Mouse (Mus musculus): ENCODE measurements around the gene Syt16. TPM values are rescaled to one million over a fixed set of nuclear protein-coding genes. Genes with fewer than 3 reads are reported as not detected.

The Syt16 gene
- polyA plus RNA-seq (2012; rRNA removed), result 13.8 and 16.9 TPM in 2 replicates

DNA sequence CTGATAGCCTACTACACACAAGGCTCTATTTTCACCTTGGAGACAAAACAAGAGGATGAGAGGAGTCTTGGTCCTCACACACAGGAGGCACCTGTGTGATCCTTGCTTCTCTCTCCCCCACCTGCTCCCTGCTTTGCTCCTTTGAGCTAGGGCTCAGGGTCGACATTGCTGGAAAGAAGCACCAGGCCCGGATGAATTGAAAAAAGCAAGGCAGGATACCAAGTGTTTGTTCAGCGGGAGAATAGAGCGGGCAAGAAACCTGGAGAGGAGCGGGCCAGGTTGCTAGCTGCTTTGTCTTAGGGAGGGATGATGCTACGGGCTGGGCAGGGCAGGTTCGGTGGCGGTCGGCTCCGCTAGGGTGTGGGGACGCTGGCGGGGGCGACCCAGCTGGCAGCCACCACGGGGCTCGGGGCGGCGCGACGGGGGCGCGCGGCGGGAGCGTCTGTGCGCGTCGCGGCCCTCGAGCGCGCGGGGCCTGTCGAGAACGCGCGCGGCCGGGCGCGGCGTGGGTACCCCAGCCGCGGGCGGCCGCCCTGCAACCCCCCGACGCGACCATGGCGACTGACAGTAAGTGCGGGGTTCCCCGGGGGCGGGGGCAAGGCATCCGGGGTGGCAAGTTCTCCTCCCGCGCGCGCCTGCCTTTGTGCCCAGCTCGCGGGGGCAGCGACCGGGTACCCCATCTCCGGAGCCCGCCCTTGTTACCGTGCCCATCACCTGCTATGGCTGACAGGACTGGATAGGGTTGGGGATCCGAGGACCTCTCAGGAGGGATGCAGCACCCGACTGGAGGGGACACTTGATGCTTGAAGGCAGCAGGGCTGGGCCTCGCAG is at the start of gene Syt16:
Gene Syt16, plus strand, starts transcription at position 365 of the 831 bp plus-strand sequence.
- DNase-seq (ENCODE audit: low spot score), result no peak

DNA sequence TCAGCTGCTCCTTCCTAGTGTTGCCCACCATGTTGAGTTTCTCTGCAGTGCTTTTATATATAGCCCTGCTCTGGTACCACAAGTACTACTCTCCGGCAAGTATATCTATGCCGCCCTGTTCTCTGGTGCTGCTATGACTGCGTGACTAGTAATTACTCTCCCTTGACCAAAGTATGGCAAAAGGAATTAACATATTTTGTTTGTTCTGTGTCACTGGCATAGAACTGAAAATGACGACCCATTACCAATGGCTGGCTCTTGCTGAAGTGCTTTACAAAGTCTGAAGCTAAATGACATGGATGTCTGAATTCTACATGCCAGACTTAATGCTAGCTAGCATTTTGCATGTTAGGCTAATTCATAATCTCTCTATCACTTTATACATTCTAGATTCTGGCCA is 49.0 kb upstream of the Syt16 start:
- no peak for DNase-seq (ENCODE audit: low spot score)

DNA sequence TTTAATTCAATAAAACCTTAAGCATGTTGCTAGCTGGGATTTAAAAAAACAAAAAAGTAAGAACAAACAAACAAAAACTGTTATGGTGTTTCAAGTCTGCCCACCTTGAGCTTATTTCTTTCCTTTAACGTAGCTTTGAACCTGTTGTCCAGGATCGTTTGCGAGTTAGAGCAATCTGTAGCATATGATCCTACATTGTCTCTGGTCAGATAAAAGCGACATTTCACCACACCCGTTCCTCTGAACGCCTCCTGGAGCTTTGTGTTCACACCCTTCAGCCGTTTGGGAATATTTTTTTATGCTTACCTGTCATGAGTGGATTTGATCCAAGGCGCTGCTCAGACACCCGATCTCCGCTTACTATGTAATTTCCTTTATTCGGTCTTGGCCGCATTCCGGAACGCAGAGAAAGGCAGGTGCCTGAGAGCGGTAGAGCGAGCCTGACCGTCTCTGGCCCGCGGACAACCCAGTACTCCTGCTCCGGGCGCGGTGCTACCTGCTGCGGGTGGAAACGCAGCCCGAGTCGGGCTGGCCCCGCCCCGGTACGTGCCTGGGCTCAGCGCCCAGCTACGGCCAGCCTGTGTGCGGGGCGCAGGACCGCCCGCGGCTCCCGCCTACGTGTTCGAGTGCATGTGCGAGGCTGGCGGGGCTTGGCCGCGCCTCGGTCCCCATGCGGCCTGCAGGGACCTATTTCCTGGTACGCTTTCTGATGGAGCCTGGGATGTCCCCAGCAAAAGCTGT is 48.0 kb upstream of the Syt16 start:
- DNase-seq (ENCODE audit: low spot score), result peak; percentile 46

DNA sequence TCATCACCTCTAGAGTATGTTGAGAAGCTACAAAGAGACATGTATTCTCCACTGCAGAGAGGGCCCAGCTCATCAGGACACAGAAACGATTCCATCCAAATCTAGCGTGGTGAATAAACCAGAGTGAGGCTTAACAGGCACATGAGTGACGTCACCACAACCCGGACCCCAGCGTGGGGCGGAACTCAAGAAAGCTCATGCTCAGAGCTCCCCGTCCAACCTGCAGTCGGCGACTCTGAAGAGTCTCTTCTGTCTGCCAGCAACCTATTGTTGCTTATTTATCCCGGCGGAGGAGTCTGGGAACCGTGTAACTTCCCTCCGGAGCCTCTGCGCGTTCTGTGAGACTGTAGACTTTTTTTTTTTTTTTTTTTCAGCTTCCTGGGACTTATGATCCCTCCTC is 44.6 kb upstream of the Syt16 start:
- DNase-seq (ENCODE audit: low spot score), result no peak

DNA sequence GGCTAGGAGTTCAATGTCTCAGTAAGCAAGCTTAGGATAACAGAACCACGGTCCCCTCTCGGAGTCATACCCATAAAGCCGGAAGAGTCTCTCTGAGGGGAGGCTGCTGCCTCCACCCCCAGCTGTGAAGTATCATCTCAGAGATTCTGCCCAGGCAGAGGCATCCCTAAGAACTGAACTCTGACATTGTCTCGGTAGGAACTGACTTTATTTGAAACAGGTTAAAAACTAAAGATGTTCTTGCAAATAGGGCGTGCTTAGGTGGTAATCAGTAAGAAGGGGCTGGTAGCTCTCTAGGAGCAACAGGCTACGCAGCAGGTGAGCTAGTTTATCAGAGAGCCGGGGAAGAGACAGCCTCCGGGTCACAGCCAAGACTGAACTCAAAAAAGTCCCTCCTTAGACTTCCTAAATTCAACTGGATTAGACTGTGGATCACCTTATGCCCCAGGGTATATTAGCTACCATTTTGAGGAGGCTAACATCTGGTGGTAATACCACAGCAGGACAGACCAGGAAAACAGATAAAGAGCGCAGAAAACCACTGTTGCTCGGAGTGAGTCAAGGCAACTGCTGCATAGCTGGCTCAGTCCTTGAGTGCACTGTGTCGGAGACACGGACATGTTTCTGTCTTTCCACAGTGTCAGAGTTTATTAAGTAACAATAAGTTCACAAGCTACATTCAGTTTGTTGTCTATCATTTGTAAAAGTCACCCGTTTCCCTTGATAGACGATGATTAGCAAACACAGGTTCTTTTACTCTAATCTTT is 43.9 kb upstream of the Syt16 start:
- no peak for DNase-seq (ENCODE audit: low spot score)

DNA sequence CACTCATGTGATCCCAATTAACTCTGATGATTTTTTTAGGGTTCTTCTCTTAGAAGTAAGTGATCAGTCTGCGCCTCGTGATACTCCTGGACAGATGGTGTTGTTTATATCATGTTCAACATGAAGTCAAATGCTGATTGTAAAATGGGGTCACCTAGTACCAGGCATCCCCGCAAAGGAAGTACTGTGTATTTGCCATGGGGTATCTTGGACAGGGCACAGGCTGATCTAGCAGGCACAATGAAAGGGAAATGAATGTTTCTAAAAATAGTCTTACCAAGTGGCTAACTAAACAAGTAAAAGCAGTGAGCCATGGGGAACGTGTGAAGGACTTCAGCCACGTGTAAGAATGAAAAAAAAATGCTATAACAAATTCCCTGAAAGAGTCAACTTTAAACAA is 42.7 kb upstream of the Syt16 start:
- DNase-seq (ENCODE audit: low spot score), result no peak

DNA sequence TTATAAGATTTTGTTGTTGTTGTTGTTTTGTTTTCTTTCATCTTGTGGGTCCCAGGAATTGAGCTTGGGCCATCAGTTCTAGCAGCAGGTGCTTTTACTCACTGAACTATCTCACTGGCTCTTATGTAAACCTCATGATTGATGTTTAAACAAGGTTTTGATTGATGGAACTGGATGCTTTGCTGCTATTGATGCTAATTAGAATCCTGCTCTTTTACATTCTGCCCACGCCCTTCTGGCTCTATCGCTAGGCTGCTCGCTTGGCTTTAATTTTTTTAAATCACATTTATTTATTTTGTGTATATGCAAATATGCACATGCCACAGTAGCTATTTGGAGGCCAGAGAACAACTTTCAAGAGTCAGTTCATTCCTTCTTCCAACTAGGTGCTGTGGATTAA is 39.8 kb upstream of the Syt16 start:
- no peak for DNase-seq (ENCODE audit: low spot score)

DNA sequence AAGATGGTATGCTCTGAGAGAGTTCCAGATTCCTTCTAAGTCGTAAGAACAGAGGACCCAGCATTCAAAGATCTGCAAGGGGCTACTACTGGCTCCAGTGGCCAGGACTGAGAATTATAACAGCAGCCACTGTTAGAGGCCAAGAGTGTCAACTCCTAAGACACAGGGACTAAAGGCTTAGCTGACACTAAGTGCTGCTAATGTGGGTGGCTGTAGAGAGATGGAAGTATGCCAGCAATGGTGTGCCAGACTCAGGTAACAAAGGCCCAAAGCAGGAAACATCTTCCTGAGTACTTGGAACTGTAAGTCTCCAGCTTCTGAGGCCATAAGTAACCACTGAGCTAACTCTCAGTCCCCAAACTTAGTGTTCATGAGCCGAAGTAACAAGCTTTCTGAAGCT is 38.6 kb upstream of the Syt16 start:
- no peak for DNase-seq (ENCODE audit: low spot score)

DNA sequence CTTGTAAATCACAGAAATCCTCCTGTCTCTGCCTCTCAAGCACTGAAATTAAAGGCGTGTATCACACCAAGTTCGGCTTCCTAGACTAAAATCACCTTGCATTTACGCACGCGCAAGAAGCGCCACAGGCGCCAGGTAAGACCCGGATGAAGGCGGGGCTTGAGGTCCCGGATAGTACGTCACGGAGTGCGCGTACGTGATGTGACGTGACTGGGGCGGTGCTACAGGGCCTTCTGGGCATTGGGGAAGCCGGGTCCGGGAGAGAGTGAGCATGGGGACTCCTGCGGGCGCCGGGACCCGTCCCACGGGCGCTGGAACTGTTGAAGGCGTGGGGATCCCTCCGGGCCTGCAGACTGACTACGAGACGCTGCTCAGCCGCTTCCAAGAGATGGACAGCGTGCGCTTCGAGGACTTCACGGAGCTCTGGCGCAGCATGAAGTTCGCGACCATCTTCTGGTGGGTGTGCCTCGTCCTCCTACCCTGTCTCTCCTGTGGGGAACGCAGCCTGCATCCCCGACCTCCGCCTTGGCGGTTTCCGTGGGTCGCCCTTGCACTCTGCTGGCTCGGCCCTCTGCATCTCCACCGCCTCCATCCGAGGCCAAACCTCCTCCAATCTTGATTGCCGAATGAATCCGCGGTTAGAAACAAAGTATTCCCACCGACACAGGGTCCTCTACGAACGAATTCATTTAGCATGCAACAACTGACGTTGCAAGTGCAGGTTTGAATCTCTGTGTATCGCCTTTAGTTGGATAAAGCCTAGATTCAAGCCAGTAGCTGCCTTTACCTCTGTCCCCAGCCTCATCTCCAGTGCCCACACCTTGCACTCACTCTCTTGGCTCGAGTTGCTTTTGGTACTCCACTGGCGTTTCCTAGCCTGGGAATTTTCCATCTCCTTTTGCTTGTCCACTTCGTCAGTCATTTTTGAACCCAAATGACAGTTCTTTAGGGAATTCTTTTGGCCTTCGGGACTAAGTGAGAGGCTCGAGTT is 32.9 kb upstream of the Syt16 start, which contains the start of gene Snapc1:
Gene Snapc1, plus strand, starts transcription at position 191 of the 991 bp plus-strand sequence.
- DNase-seq (ENCODE audit: low spot score), result peak; percentile 86

DNA sequence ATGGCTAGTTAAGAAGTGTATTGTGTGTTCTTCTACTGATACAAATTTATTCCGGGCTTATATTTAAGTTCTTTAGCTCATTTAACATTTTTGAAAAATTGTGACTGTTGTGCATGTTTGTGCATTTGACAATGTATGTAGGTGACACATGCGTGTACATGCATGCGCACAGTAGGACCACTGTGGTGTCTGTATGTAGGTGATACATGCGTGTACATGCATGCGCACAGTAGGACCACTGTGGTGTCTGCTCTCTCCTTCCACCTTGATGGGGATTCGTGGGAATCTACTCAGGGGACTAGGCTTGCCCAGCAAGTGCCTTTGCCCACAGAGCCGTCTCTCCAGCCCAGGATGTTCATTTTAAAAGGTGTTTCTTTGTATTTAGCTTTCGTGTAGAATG is 28.3 kb upstream of the Syt16 start:
- no peak for DNase-seq (ENCODE audit: low spot score)

DNA sequence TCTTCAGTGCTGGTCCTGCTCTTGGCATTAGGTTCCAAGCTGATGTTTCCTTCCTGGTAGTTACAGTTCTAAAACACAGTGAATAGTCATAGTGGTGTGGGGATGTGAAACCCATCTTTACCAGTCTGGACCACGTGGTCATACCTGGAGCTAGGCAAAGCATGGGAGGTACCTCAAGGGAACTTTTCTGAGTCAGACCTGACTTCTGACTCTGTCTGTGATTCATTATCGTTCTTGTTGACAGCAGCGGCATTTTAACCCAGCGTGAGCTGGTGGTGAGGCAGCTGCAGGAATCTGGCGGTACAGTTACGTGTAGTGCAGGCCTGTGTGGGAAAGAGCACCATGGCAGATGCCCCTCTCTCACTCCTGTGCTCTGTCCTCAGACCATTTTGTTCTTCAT is 22.9 kb upstream of the Syt16 start:
- DNase-seq (ENCODE audit: low spot score), result no peak

DNA sequence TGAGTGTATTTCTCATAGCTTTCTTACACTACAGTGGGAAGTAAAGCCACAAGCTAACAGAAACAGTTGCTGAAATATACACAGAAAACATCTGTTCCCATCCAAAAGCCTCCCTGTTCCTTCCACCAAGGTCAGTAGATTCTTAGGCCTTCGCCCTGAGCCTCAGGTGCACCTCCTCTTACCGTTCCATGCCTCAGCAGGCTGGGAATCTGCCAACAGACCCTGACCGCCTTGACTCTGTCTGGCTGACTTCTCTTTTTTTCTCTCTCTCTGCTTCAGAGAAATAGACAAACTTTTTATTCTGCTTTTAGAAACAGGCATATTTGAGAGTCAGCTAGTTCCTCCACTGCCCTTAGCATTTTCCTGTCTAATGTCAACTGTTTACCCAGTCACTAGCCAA is 19.3 kb upstream of the Syt16 start:
- no peak for DNase-seq (ENCODE audit: low spot score)

DNA sequence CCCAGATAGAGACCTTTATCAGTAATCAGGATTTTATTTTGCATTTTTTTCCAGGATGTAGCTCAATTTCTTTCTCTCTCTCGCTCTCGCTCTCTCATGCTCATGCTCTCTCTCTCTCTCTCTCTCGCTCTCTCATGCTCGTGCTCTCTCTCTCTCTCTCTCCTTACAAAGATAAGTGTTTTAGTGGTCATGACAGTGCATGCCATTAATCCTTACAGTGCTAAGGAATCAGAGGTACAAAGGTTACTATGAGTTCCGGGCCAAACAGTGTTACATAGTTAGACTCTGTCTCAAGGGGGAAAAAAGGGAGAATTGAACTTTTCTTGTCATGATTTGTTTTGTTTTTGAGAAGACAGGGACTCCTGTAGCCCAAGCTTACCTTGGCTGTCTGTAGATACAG is 17.8 kb upstream of the Syt16 start:
- no peak for DNase-seq (ENCODE audit: low spot score)

DNA sequence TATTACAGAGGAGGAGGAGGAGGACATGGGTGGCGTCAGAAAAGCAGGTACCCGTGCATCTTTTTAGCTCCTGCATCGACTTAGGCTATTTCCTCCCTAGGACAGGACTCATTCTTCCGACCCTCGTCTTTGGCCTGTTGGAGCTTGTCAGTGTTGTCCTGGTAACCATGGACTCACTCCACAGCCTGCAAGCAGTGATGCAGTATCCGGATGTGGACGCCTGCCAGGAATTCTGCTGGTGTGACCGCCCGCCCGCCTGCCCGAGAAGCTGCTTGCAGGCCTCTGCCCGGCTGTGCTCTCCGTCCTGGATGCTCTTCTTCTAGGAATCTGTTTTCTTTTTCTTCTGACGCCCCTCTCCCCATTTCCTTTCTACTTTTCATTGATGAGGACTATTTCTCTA is 14.9 kb upstream of the Syt16 start:
- no peak for DNase-seq (ENCODE audit: low spot score)

DNA sequence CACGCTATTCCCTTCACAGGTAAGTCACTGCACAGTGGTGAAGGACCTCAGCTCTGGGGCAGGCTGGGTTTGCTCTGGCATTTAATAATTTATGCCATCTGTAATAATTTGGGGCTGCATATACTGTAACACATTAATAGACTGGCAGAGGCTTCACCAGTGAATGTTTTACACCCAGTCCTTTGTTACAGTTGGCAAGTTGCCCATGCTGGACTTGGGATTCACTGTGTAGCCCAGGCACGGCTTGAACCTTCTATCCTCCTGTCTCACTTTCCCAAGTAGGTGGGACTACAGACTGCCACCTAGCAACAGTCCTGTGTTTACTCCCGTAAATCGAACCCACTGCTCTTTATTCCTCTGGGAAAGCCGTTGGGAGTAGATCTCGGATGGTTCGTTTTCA is 11.2 kb upstream of the Syt16 start:
- DNase-seq (ENCODE audit: low spot score), result no peak

DNA sequence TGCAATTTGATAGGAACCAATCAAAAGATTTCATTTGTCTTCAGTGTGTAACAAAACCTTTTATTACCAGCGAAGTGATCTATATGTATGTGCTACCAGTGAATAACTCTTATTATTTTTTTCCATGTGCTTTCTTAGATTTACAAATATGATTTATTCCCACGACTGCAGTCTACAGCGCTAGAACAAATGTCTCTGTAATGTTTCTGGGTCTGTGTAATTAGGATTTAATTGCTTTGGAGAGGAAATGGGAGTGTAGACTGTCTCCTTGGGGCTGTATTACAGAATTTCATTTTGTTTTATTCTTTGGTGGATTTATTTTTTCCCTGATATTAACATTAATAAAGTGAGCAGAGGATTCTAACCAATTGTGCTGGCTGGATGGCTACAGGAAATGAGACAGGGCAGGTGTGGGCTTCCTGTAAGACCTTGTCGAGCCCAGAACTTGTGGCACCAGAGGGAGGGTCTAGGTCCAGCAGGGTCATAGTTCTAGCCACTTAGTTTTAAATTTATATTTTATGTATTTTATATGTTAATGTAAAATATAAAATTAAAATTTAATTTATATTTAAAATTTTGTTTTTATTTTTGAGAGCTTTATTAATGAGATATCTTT is 9.0 kb upstream of the Syt16 start:
- no peak for DNase-seq (ENCODE audit: low spot score)

DNA sequence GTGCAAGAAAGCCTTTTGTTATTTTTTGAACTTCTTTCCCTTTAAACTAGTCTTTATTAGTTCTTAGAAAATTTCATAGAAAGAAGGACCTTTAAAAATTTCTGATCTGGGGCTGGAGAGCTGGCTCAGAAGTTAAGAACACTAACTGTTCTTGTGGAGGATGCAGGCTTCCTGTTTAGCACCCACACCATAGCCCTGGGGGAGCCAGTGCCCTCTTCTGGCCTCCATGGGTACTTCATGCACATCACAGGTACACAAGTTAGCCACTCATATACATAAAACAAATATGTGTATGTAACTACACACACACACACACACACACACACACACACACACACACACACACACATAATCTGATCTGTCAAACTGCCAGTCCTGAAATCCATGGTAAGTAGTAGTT is 7.9 kb upstream of the Syt16 start:
- no peak for DNase-seq (ENCODE audit: low spot score)

DNA sequence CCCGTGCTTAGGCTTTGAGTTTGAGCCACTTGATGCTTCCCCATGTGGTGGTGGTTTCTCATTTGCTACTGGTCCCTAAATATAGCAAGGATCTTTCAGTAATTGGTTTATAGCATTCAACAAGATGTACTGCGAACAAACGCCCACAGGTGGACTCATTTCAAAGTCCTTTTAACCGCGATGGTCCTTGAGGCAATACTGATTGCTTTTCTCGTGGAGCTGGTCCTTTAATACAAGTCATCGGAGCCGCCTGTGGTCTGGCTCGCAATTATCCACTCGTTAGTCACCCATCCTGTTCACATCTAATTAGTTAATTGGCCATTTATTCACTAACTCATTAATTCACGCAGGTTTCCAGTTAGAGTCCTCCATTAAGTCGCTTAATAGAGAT is 560 bp upstream of the Syt16 start:
- no peak for DNase-seq (ENCODE audit: low spot score)

DNA sequence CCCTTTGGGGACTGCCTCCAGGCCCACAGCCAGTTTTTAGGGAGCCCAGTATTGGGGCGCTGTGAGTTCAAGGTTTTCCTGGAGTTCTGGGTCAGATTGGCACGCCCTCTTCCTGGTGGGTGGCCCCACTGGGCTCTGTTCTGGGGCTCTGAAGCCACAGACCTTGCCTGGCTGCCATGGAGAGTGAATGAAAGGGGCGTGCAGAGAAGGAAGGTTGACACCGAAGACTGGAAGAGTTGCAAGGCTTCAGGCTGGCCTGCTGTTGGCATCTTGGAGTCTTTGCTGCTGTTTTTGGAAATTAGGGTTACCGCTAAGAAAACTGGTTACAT is 631 bp downstream of the Syt16 start:
- no peak for DNase-seq (ENCODE audit: low spot score)

DNA sequence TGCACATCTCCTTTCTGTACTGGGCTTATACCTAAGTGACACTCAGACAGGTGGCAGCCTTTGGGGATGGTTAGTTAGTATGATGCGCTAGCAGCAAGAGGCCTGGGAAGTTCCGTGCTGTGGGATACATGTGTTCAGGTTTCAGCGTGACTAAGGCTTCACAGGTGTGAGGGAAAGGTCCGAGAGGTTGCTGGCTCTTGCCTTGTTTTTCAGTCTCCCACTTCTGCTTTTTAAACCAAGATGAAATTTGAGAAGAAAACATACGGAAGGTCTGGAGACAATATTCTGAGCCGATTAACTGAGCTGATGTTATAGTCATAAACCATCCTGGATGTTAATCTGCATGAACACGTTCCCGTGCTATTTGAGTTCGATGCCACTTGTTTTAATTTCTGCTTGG is 5.0 kb downstream of the Syt16 start:
- no peak for DNase-seq (ENCODE audit: low spot score)

DNA sequence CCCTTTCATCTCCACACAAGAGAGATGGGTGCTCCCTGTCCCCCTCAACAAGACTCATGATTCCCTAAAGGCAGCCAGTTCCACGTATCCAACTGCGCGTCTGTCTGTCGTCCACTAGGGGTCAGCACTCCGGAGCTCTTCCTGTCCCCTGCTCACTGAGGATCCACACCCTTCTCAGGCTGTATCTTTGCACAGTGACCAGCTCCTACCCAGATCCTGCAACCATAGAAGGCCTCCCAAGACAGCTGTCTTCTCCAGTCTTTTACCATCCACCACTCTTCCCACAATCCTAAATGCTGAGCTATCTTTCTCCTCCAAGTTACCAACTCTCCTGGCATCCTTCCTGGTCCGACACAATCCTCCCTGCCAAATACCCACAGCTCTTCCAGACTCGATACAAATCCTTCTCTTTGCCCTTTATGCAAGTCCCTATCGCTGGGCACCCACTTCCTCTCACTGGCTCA is 12.0 kb downstream of the Syt16 start:
- no peak for DNase-seq (ENCODE audit: low spot score)
